Mouse (Mus musculus) C2C12 (cell line): ENCODE data around the gene Ahdc1.

Experiments
- CEBPB ChIP-seq: IDR thresholded peaks from one replicate; pipeline ENCODE4 v1.6.1; 2011; ENCODE audit warnings: low read depth, mild to moderate bottlenecking, control low read depth, moderate library complexity
- CTCF ChIP-seq: IDR thresholded peaks from one replicate; pipeline ENCODE4 v1.5.1; 2011; ENCODE audit not compliant: control insufficient read depth, insufficient read depth, insufficient read length
- MYOD1 ChIP-seq: IDR thresholded peaks from one replicate; pipeline ENCODE4 v1.6.1; 2011; ENCODE audit warnings: low read depth; ENCODE audit not compliant: control insufficient read depth, insufficient read length
- MYOG ChIP-seq: IDR thresholded peaks from one replicate; pipeline ENCODE4 v1.6.1; 2011; ENCODE audit not compliant: control insufficient read depth, insufficient read length; ENCODE audit errors: extremely low read depth
- USF1 ChIP-seq: IDR thresholded peaks from one replicate; pipeline ENCODE4 v1.6.1; 2011; ENCODE audit warnings: low read depth, mild to moderate bottlenecking, control low read depth, moderate library complexity

GRCm38 (mm10) chr4:132972101-132972500 lies 39.0 kb upstream of the Ahdc1 start:
- TF ChIP-seq CEBPB = no peak
- no peak for TF ChIP-seq CTCF
- no peak for TF ChIP-seq MYOD1
- no peak for TF ChIP-seq MYOG
- no peak for TF ChIP-seq USF1
